Mouse (Mus musculus): Measurements from ENCODE around the gene Pcbp4. TPM values are rescaled to one million over a fixed set of nuclear protein-coding genes. Genes with fewer than 3 reads are reported as not detected.

The Pcbp4 gene
- polyA plus RNA-seq, 1 experiment from 2014 or later: 362 TPM

GRCm38 (mm10) chr9:106467746-106468145 is 14.7 kb downstream of the Pcbp4 start:
- peaks cover 4% of the 10 kb centered on the region; the same call in 1 of the 2 replicates for H3K27me3 ChIP-seq (replicated peaks)
- H3K4me3 ChIP-seq: no peak overlapping the region
- peaks cover 36% of the 10 kb centered on the region for H3K4me1 ChIP-seq
- no peak overlapping the region for H3K4me2 ChIP-seq (replicated peaks)
- peaks cover 19% of the 10 kb centered on the region for H3K36me3 ChIP-seq
- 90% methylated on average over 7 of the region's 7 CpGs for WGBS
- H3K9me3 ChIP-seq: no peaks in the 10 kb centered on the region
- H3K27ac ChIP-seq: no peak overlapping the region
- H3K9ac ChIP-seq: no peak overlapping the region
- no peak for ATAC-seq (ENCODE audit: low FRiP score, low read depth)

GRCm38 (mm10) chr9:106469317-106469716 is 16.2 kb downstream of the Pcbp4 start:
- Histone ChIP-seq H3K4me1 (peaks cover 27% of the 10 kb centered on the region), H3K27me3 (replicated peaks) (no peaks in the 10 kb centered on the region; the same call in 1 of the 2 replicates), H3K4me3 (no peak overlapping the region), H3K4me2 (replicated peaks) (no peak overlapping the region), H3K9ac (no peak overlapping the region), H3K36me3 (peaks cover 3% of the 10 kb centered on the region; the same call in 1 of the 2 replicates), H3K9me3 (no peaks in the 10 kb centered on the region), H3K27ac (no peak overlapping the region)
- WGBS: 74% methylated on average over 6 of the region's 6 CpGs
- no peak for ATAC-seq (ENCODE audit: low FRiP score, low read depth)

- Histone ChIP-seq H3K27ac (no peak overlapping the region), H3K9me3 (no peaks in the 10 kb centered on the region), H3K36me3 (no peaks in the 10 kb centered on the region), H3K9ac (no peak overlapping the region), H3K27me3 (replicated peaks) (no peaks in the 10 kb centered on the region; the same call in 1 of the 2 replicates), H3K4me3 (no peak overlapping the region), H3K4me2 (replicated peaks) (no peak overlapping the region), H3K4me1 (peaks cover 26% of the 10 kb centered on the region)
- ATAC-seq (ENCODE audit: low FRiP score, low read depth): no peak
- WGBS: 73% methylated on average over 9 of the region's 9 CpGs
Measured at GRCm38 (mm10) chr9:106469776-106470175, 16.7 kb downstream of the Pcbp4 start.

GRCm38 (mm10) chr9:106470991-106471750 is 18.1 kb downstream of the Pcbp4 start:
- no peak for ATAC-seq (ENCODE audit: low FRiP score, low read depth)
- no peaks in the 10 kb centered on the region for H3K27me3 ChIP-seq (replicated peaks)
- H3K27ac ChIP-seq: no peak overlapping the region
- H3K9ac ChIP-seq: no peak overlapping the region
- H3K4me3 ChIP-seq: no peak overlapping the region
- WGBS: 65% methylated on average over 14 of the region's 14 CpGs
- H3K36me3 ChIP-seq: no peaks in the 10 kb centered on the region
- peak overlapping the region; percentile 17; the same call in 1 of the 2 replicates for H3K4me2 ChIP-seq (replicated peaks)
- H3K4me1 ChIP-seq: peaks cover 19% of the 10 kb centered on the region
- H3K9me3 ChIP-seq: no peaks in the 10 kb centered on the region

GRCm38 (mm10) chr9:106471892-106472291 is 18.8 kb downstream of the Pcbp4 start:
- H3K9ac ChIP-seq: no peak overlapping the region
- H3K4me2 ChIP-seq (replicated peaks): peak overlapping the region; percentile 17; the same call in 1 of the 2 replicates
- H3K27me3 ChIP-seq (replicated peaks): no peaks in the 10 kb centered on the region
- no peaks in the 10 kb centered on the region for H3K36me3 ChIP-seq
- no peak overlapping the region for H3K4me3 ChIP-seq
- H3K9me3 ChIP-seq: no peaks in the 10 kb centered on the region
- H3K27ac ChIP-seq: no peak overlapping the region
- 12% methylated on average over 5 of the region's 5 CpGs for WGBS
- peaks cover 19% of the 10 kb centered on the region for H3K4me1 ChIP-seq
- ATAC-seq (ENCODE audit: low FRiP score, low read depth): no peak

GRCm38 (mm10) chr9:106472321-106472720 is 19.2 kb downstream of the Pcbp4 start:
- peaks cover 19% of the 10 kb centered on the region for H3K4me1 ChIP-seq
- no peaks in the 10 kb centered on the region for H3K36me3 ChIP-seq
- H3K4me2 ChIP-seq (replicated peaks): no peak overlapping the region
- 77% methylated on average over 4 of the region's 4 CpGs for WGBS
- no peaks in the 10 kb centered on the region for H3K9me3 ChIP-seq
- no peak for ATAC-seq (ENCODE audit: low FRiP score, low read depth)
- no peaks in the 10 kb centered on the region for H3K27me3 ChIP-seq (replicated peaks)
- no peak overlapping the region for H3K4me3 ChIP-seq
- no peak overlapping the region for H3K9ac ChIP-seq
- no peak overlapping the region for H3K27ac ChIP-seq

GRCm38 (mm10) chr9:106473081-106473752 is 20.1 kb downstream of the Pcbp4 start:
- no peak overlapping the region for H3K4me3 ChIP-seq
- H3K4me1 ChIP-seq: peaks cover 28% of the 10 kb centered on the region
- no peak overlapping the region for H3K27ac ChIP-seq
- H3K9ac ChIP-seq: no peak overlapping the region
- H3K9me3 ChIP-seq: no peaks in the 10 kb centered on the region
- WGBS: 90% methylated on average over 16 of the region's 16 CpGs
- H3K4me2 ChIP-seq (replicated peaks): no peak overlapping the region
- no peak for ATAC-seq (ENCODE audit: low FRiP score, low read depth)
- H3K36me3 ChIP-seq: no peaks in the 10 kb centered on the region
- no peaks in the 10 kb centered on the region for H3K27me3 ChIP-seq (replicated peaks)

GRCm38 (mm10) chr9:106473753-106474105 is 20.6 kb downstream of the Pcbp4 start:
- Histone ChIP-seq H3K27me3 (replicated peaks) (no peaks in the 10 kb centered on the region), H3K9ac (no peak overlapping the region), H3K4me2 (replicated peaks) (no peak overlapping the region), H3K4me3 (no peak overlapping the region), H3K4me1 (peaks cover 30% of the 10 kb centered on the region), H3K36me3 (no peaks in the 10 kb centered on the region), H3K9me3 (no peaks in the 10 kb centered on the region), H3K27ac (no peak overlapping the region)
- no peak for ATAC-seq (ENCODE audit: low FRiP score, low read depth)
- 85% methylated on average over 5 of the region's 5 CpGs for WGBS

- ATAC-seq (ENCODE audit: low FRiP score, low read depth): 0 out of 2 replicates have a peak, but pooled peaks have one; percentile 10
- Histone ChIP-seq H3K9ac (no peak overlapping the region), H3K9me3 (no peaks in the 10 kb centered on the region), H3K27me3 (replicated peaks) (no peaks in the 10 kb centered on the region), H3K4me3 (no peak overlapping the region), H3K36me3 (no peaks in the 10 kb centered on the region), H3K4me1 (peaks cover 30% of the 10 kb centered on the region), H3K27ac (no peak overlapping the region), H3K4me2 (replicated peaks) (0 out of 2 replicates have a peak overlapping the region, but pooled peaks have one; percentile 17)
- 3% methylated on average over 6 of the region's 6 CpGs for WGBS
Measured at GRCm38 (mm10) chr9:106474456-106474855, 21.4 kb downstream of the Pcbp4 start.

GRCm38 (mm10) chr9:106475046-106475445 is 22.0 kb downstream of the Pcbp4 start:
- H3K36me3 ChIP-seq: peaks cover 4% of the 10 kb centered on the region; the same call in 1 of the 2 replicates
- H3K27me3 ChIP-seq (replicated peaks): no peaks in the 10 kb centered on the region
- H3K9ac ChIP-seq: no peak overlapping the region
- H3K4me3 ChIP-seq: no peak overlapping the region
- WGBS: 68% methylated on average over 7 of the region's 7 CpGs
- H3K4me2 ChIP-seq (replicated peaks): no peak overlapping the region
- no peak for ATAC-seq (ENCODE audit: low FRiP score, low read depth)
- H3K9me3 ChIP-seq: no peaks in the 10 kb centered on the region
- no peak overlapping the region for H3K27ac ChIP-seq
- H3K4me1 ChIP-seq: peaks cover 30% of the 10 kb centered on the region

GRCm38 (mm10) chr9:106475663-106476001 is 22.5 kb downstream of the Pcbp4 start, which contains the start of gene Rrp9:
Gene Rrp9, plus strand, starts transcription at chr9:106475963.
- Histone ChIP-seq H3K9me3 (no peaks in the 10 kb centered on the region), H3K9ac (no peak within 1 kb of the TSS), H3K27me3 (replicated peaks) (no peaks in the 10 kb centered on the region), H3K36me3 (peaks cover 7% of the 10 kb centered on the region), H3K4me1 (peaks cover 30% of the 10 kb centered on the region), H3K4me2 (replicated peaks) (peak within 1 kb of the TSS; percentile 91), H3K27ac (no peak within 1 kb of the TSS), H3K4me3 (peak within 1 kb of the TSS; percentile 59; the same call in 1 of the 2 replicates)
- ATAC-seq (ENCODE audit: low FRiP score, low read depth): no peak
- WGBS: 91% methylated on average over 10 of the region's 10 CpGs

GRCm38 (mm10) chr9:106476002-106476923 is 23.2 kb downstream of the Pcbp4 start:
- peaks cover 14% of the 10 kb centered on the region for H3K36me3 ChIP-seq
- H3K9me3 ChIP-seq: no peaks in the 10 kb centered on the region
- no peak overlapping the region for H3K27ac ChIP-seq
- peak; percentile 55 for ATAC-seq (ENCODE audit: low FRiP score, low read depth)
- no peak overlapping the region for H3K9ac ChIP-seq
- 38% methylated on average over 16 of the region's 16 CpGs for WGBS
- H3K27me3 ChIP-seq (replicated peaks): no peaks in the 10 kb centered on the region
- H3K4me3 ChIP-seq: no peak overlapping the region
- peaks cover 30% of the 10 kb centered on the region for H3K4me1 ChIP-seq
- H3K4me2 ChIP-seq (replicated peaks): peak overlapping the region; percentile 91
